Mouse (Mus musculus) limb, embryonic 14.5 days (tissue): ENCODE results near the gene Pgrmc2. TPM values are rescaled to one million over a fixed set of nuclear protein-coding genes. Genes with fewer than 3 reads are reported as not detected.

Source experiments
- ATAC-seq: fragments of 200-750 bp; cut with Nextera tagmentation; 2 replicates; pipeline ENCODE4 v1.8.0; 2017; ENCODE audit warnings: low read depth, moderate number of reproducible peaks, moderate TSS enrichment; ENCODE audit not compliant: low FRiP score
- DNase-seq: peaks from one replicate; pipeline ENCODE4 v3.0.0-alpha.2; 2015; ENCODE audit warnings: low spot score
- H3K27ac ChIP-seq: fragments of 300-500 bp; sonication (generic); replicated peaks from 2 replicates; pipeline ENCODE4 v1.5.1; 2014; ENCODE audit warnings: low read depth, mild to moderate bottlenecking, low read length, moderate library complexity, mixed read lengths
- H3K27me3 ChIP-seq: fragments of 300-500 bp; sonication (generic); 2 replicates; pipeline ENCODE4 v1.6.1; 2014; ENCODE audit warnings: low read length, mixed read lengths; ENCODE audit not compliant: control insufficient read depth, insufficient read depth
- H3K36me3 ChIP-seq: fragments of 300-500 bp; sonication (generic); 2 replicates; pipeline ENCODE4 v1.6.1; 2014; ENCODE audit warnings: mild to moderate bottlenecking, low read length, moderate library complexity, mixed read lengths; ENCODE audit not compliant: control insufficient read depth, insufficient read depth
- H3K4me1 ChIP-seq: fragments of 300-500 bp; sonication (generic); 2 replicates; pipeline ENCODE4 v1.6.1; 2014; ENCODE audit warnings: antibody characterized with exemption, low read length, mixed read lengths; ENCODE audit not compliant: control insufficient read depth, insufficient read depth
- H3K4me2 ChIP-seq: fragments of 300-500 bp; sonication (generic); replicated peaks from 2 replicates; pipeline ENCODE4 v1.6.1; 2014; ENCODE audit warnings: low read depth, mild to moderate bottlenecking, low read length, moderate library complexity; ENCODE audit not compliant: severe bottlenecking
- H3K4me3 ChIP-seq: fragments of 300-500 bp; sonication (generic); replicated peaks from 2 replicates; pipeline ENCODE4 v1.5.1; 2014; ENCODE audit warnings: low read length
- H3K9ac ChIP-seq: fragments of 300-500 bp; sonication (generic); 2 replicates; pipeline ENCODE4 v1.6.1; 2014; ENCODE audit warnings: mild to moderate bottlenecking, low read depth, low read length, moderate library complexity; ENCODE audit not compliant: severe bottlenecking
- H3K9me3 ChIP-seq: fragments of 300-500 bp; sonication (generic); 2 replicates; pipeline ENCODE4 v1.6.1; 2016; ENCODE audit warnings: low read length; ENCODE audit not compliant: control insufficient read depth
- POLR2A ChIP-seq: fragments of 200-500 bp; IDR thresholded peaks from 2 replicates; pipeline ENCODE4 v1.8.0; 2012; ENCODE audit warnings: inconsistent platforms, mild to moderate bottlenecking, moderate library complexity, borderline replicate concordance; ENCODE audit not compliant: insufficient read depth, insufficient read length; ENCODE audit errors: extremely low read depth
- WGBS: fragments of 180-500 bp; shearing (Covaris S2); extraction: QIAGEN DNeasy Blood & Tissue Kit; methylation state at CpG from one replicate; pipeline ENCODE4 v1.1.7; 2014; 5-methylcytosine and 5-hydroxymethylcytosine counted together
- polyA plus RNA-seq, 2 experiments: library from polyadenylated mRNA; depleted of rRNA in 1 of 2; stranded (reverse) in 1 of 2; unstranded in 1 of 2; fragments of >200 nt; fragmentation: Nextera tagmentation in 1 of 2; extraction: Ambion mirVana in 1 of 2; gene quantifications; 2 replicates each; pipeline versions ENCODE4 v1.2.1 to v1.2.3; 2012 to 2014

Gene Pgrmc2
- polyA plus RNA-seq, 2 experiments: 34.2 to 41.9 TPM

DNA sequence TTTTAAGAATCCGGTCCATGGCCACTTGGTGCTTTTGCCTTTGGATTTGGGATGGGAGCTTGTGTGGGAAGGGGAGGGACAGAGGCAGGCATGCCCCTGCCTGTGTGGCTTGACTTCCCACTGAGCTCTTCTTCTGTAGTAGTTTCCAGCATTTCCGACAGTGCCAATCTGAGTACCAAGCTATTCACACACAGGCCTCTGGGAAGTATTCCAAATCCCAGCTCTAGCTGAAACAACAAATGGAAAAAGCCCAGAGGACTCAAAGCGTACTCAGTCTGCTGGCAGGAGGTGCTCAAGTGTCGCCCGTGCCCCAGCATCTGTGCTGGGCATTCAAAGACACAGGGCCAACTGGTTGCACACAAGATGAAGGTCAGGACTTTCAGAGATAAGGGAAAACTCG is 60.9 kb downstream of the Pgrmc2 start:
- Histone ChIP-seq H3K4me1 (no peaks in the 10 kb centered on the region), H3K9me3 (no peaks in the 10 kb centered on the region), H3K9ac (no peak overlapping the region), H3K4me2 (no peak overlapping the region), H3K27me3 (no peaks in the 10 kb centered on the region), H3K4me3 (no peak overlapping the region), H3K27ac (no peak overlapping the region), H3K36me3 (no peaks in the 10 kb centered on the region)
- TF ChIP-seq POLR2A: no peak
- WGBS: 65% methylated on average over 6 of the region's 6 CpGs
- ATAC-seq: no peak
- no peak for DNase-seq

DNA sequence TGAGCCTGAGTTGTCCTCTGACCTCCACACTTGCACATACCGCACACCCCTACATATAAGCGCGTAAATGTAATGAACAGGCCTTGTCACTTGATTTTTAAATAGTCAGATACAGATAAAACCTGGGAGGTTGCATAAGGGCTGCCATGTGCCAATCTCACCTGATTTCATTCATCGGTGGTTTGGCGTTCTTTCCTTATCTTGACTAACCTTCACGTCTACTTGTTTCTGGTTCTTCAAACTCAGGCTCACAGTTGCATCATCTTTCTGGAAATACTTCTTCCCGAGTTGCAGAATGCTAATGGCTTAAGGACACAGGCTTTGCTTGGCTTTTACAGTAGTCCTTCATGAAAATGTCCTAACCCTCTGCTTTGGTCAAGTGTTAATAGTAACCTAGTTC is 62.2 kb downstream of the Pgrmc2 start:
- Histone ChIP-seq H3K4me3 (no peak overlapping the region), H3K27me3 (no peaks in the 10 kb centered on the region), H3K27ac (no peak overlapping the region), H3K4me2 (no peak overlapping the region), H3K9me3 (no peaks in the 10 kb centered on the region), H3K9ac (no peak overlapping the region), H3K36me3 (no peaks in the 10 kb centered on the region), H3K4me1 (no peaks in the 10 kb centered on the region)
- DNase-seq (no peak), ATAC-seq (no peak)
- TF ChIP-seq POLR2A: no peak
- 89% methylated on average over 7 of the region's 7 CpGs for WGBS

DNA sequence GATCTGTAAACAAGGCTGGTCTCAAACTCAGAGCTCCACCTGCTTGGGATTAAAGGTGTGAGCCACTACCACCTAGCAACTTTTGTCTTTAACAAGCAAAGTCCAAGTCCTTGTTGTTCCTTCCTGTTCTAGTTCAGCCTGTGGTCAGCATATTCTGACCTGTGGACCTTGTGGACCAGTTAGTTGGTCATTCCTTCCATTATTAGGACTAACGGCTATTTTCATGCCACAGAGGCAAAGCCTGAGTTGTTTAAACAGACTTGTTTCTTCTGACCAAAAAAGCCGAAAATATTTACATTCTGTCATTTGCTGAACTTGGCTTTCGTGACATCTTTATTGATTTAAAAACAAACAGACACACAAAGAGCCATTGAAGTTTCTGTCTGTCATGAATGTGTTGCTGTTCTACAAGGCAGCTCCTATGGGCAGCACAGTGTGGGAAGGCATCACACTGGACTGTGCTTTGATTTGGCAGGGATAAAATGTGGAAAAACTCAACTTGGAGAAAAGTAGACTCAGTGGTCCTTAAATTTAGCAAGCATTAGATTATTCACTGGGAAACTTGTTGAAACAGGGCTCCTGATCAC is 64.7 kb downstream of the Pgrmc2 start:
- no peaks in the 10 kb centered on the region for H3K9me3 ChIP-seq
- ATAC-seq (no peak), DNase-seq (no peak)
- H3K4me1 ChIP-seq: no peaks in the 10 kb centered on the region
- H3K4me2 ChIP-seq: no peak overlapping the region
- no peaks in the 10 kb centered on the region for H3K36me3 ChIP-seq
- no peak overlapping the region for H3K27ac ChIP-seq
- no peak for TF ChIP-seq POLR2A
- WGBS: 76% methylated on average over 3 of the region's 3 CpGs
- H3K27me3 ChIP-seq: no peaks in the 10 kb centered on the region
- no peak overlapping the region for H3K9ac ChIP-seq
- no peak overlapping the region for H3K4me3 ChIP-seq

Other genes with a start within 250 kb of the Pgrmc2 start
- 6.5 and 7.1 TPM in 2 replicates for gene Mfsd8, start 236.2 kb downstream of the Pgrmc2 start, polyA plus RNA-seq (2012; rRNA removed)
- 8.5 and 9.2 TPM in 2 replicates for gene Mfsd8, start 236.2 kb downstream of the Pgrmc2 start, polyA plus RNA-seq (2014; fragmentation: Nextera tagmentation; extraction: Ambion mirVana)
- 5.8 and 6.7 TPM in 2 replicates for gene Abhd18, start 236.1 kb downstream of the Pgrmc2 start, polyA plus RNA-seq (2012; rRNA removed)
- gene Abhd18, start 236.1 kb downstream of the Pgrmc2 start, polyA plus RNA-seq (2014; fragmentation: Nextera tagmentation; extraction: Ambion mirVana): 5.0 and 5.6 TPM in 2 replicates
- not detected in 2 replicates for gene 1700034I23Rik, start 180.5 kb downstream of the Pgrmc2 start, polyA plus RNA-seq (2012; rRNA removed)
- 0.12 and 0.32 TPM in 2 replicates for gene 1700034I23Rik, start 180.5 kb downstream of the Pgrmc2 start, polyA plus RNA-seq (2014; fragmentation: Nextera tagmentation; extraction: Ambion mirVana)
- gene Larp1b, start 133.2 kb downstream of the Pgrmc2 start, polyA plus RNA-seq (2012; rRNA removed): 2.1 and 3.5 TPM in 2 replicates
- gene Larp1b, start 133.2 kb downstream of the Pgrmc2 start, polyA plus RNA-seq (2014; fragmentation: Nextera tagmentation; extraction: Ambion mirVana): 2.0 and 4.0 TPM in 2 replicates